Mouse (Mus musculus) adrenal gland, postnatal 0 days (tissue): ENCODE results near the gene Cfdp1. TPM values are rescaled to one million over a fixed set of nuclear protein-coding genes. Genes with fewer than 3 reads are reported as not detected.

Experiments used
- polyA plus RNA-seq: library from polyadenylated mRNA; unstranded; fragments of >200 nt; fragmentation: Nextera tagmentation; extraction: Ambion mirVana; gene quantifications from 2 replicates; pipeline ENCODE4 v1.2.1, GENCODE M21; 2015

Cfdp1 gene
- 182 and 214 TPM in 2 replicates for polyA plus RNA-seq

GRCm38 (mm10) chr8:111853861-111854501 lies at the start of gene Cfdp1:
TSS of gene Cfdp1 (minus strand) at chr8:111854291.

GRCm38 (mm10) chr8:111876355-111876948 lies 22.4 kb upstream of the Cfdp1 start, which contains the start of gene Tmem170:
TSS of gene Tmem170 (minus strand) at chr8:111876750.

GRCm38 (mm10) chr8:111743792-111744696 lies 110.0 kb downstream of the Cfdp1 start, which contains the start of gene Bcar1:
TSS of gene Bcar1 (minus strand) at chr8:111743809.

Other genes starting within 250 kb of the Cfdp1 start
- 6.5 and 18.2 TPM in 2 replicates for gene Ldhd, start 223.9 kb downstream of the Cfdp1 start, polyA plus RNA-seq
- gene Zfp1, start 210.9 kb downstream of the Cfdp1 start, polyA plus RNA-seq, result 13.1 and 15.6 TPM in 2 replicates
- gene Ctrb1, start 163.3 kb downstream of the Cfdp1 start, polyA plus RNA-seq, result 0.30 and 0.58 TPM in 2 replicates
- gene Bcar1, start 110.5 kb downstream of the Cfdp1 start, polyA plus RNA-seq, result 26.1 and 47.7 TPM in 2 replicates
- gene Tmem170, start 22.5 kb upstream of the Cfdp1 start, polyA plus RNA-seq, result 3.3 and 4.4 TPM in 2 replicates
- 0.27 and 0.39 TPM in 2 replicates for gene Chst5, start 56.2 kb upstream of the Cfdp1 start, polyA plus RNA-seq
- gene Tmem231, start 79.6 kb upstream of the Cfdp1 start, polyA plus RNA-seq, result 6.7 and 9.1 TPM in 2 replicates
- gene Gabarapl2, start 86.4 kb upstream of the Cfdp1 start, polyA plus RNA-seq, result 381 and 395 TPM in 2 replicates
- gene Adat1, start 138.0 kb upstream of the Cfdp1 start, polyA plus RNA-seq, result 3.0 and 4.5 TPM in 2 replicates
- gene Kars, start 157.0 kb upstream of the Cfdp1 start, polyA plus RNA-seq, result 87.9 and 120 TPM in 2 replicates
- 19.6 and 22.8 TPM in 2 replicates for gene Terf2ip, start 157.1 kb upstream of the Cfdp1 start, polyA plus RNA-seq
- 0.17 and 0.22 TPM in 2 replicates for gene Gm6793, start 160.7 kb upstream of the Cfdp1 start, polyA plus RNA-seq